8 mouse cellular contexts compared by ENCODE assay signal in genomic region chr4:141425484-141426479, GRCm38 (mm10). TPM values are rescaled to one million over a fixed set of nuclear protein-coding genes. Genes with fewer than 3 reads are reported as not detected.
A peak's percentile ranks its signal among the peaks of the same experiment; 100 is the strongest.
DNase-seq lines count a peak whose midpoint lies in the region; ATAC-seq and TF ChIP-seq lines count a peak whose summit lies in the region.

No protein-coding gene starts in this region.

- TF ChIP-seq POLR2A in embryonic fibroblast, embryonic 13.5 days (IDR thresholded peaks at IDR 0.05; ENCODE audit: low read depth, low read length) = peak; percentile 94

- WGBS in heart, embryonic 16.5 days = 3% methylated on average over 36 of the region's 36 CpGs

- no peaks in the 10 kb centered on the region for H3K9me3 ChIP-seq in heart, embryonic 16.5 days (replicated peaks; ENCODE audit: control insufficient read depth, low read length)

- H3K4me2 ChIP-seq in heart, embryonic 16.5 days (ENCODE audit: low read depth, low read length) = peak overlapping the region; percentile 76

- peak overlapping the region; percentile 98 for H3K27ac ChIP-seq in embryonic fibroblast, embryonic 13.5 days (ENCODE audit: insufficient read depth, low read length)
- H3K27ac ChIP-seq in heart, embryonic 16.5 days (ENCODE audit: low read length) = peak overlapping the region; percentile 91

- TF ChIP-seq CTCF in embryonic fibroblast, embryonic 13.5 days (IDR thresholded peaks at IDR 0.05; ENCODE audit: borderline replicate concordance, insufficient read depth, low read length) = no peak

- DNase-seq in 416B (ENCODE audit: low read depth) (peak; percentile 89), liver (peak; percentile 19)
- DNase-seq in kidney, postnatal 10 days = peak; percentile 73
- DNase-seq in naive thymus-derived CD4-positive, alpha-beta T cell, adult 2 months (ENCODE audit: low read depth) = peak; percentile 75
- DNase-seq in thymus, postnatal 25 days = peak; percentile 38

- peak; percentile 85 for ATAC-seq in activated CD4-positive, CD25-positive, alpha-beta regulatory T cell, adult 4 months
- ATAC-seq in heart, embryonic 16.5 days (replicated peaks; ENCODE audit: extremely low read depth, insufficient read depth, low FRiP score) = peak; percentile 67

- peak overlapping the region; percentile 21 for H3K4me3 ChIP-seq in embryonic fibroblast, embryonic 13.5 days (ENCODE audit: insufficient read depth, low read length)
- H3K4me3 ChIP-seq in heart, embryonic 16.5 days (ENCODE audit: low read length) = peak overlapping the region; percentile 83

- no peaks in the 10 kb centered on the region for H3K36me3 ChIP-seq in heart, embryonic 16.5 days (ENCODE audit: control insufficient read depth, insufficient read depth)

- peaks cover 20% of the 10 kb centered on the region for H3K4me1 ChIP-seq in embryonic fibroblast, embryonic 13.5 days (ENCODE audit: control insufficient read depth, insufficient read depth, low read length)
- peaks cover 23% of the 10 kb centered on the region for H3K4me1 ChIP-seq in heart, embryonic 16.5 days (ENCODE audit: control insufficient read depth, insufficient read depth, low read length)

- H3K9ac ChIP-seq in heart, embryonic 16.5 days (ENCODE audit: low read length) = peak overlapping the region; percentile 98

- H3K27me3 ChIP-seq in heart, embryonic 16.5 days (ENCODE audit: control insufficient read depth, insufficient read depth, low read length) = no peaks in the 10 kb centered on the region

RNA-seq across cellular contexts. Expression of gene Hspb7, which starts 5.2 kb away (rescaled TPM):
- polyA plus RNA-seq in activated CD4-positive, CD25-positive, alpha-beta regulatory T cell, adult 4 months (2017; shearing (Covaris generic)) = not detected
- polyA plus RNA-seq in embryonic fibroblast, embryonic 13.5 days (2011; ENCODE audit: insufficient read length, low read depth, missing spikeins) = 1.2 and 1.9 TPM in 2 replicates
- polyA plus RNA-seq in heart, embryonic 16.5 days (2015; fragmentation: Nextera tagmentation; extraction: Ambion mirVana) = 224 and 293 TPM in 2 replicates

RNA-seq across cellular contexts. Expression of gene Clcnkb, which starts 10.0 kb away (rescaled TPM):
- polyA plus RNA-seq in activated CD4-positive, CD25-positive, alpha-beta regulatory T cell, adult 4 months (2017; shearing (Covaris generic)) = not detected
- not detected in 2 replicates for polyA plus RNA-seq in embryonic fibroblast, embryonic 13.5 days (2011; ENCODE audit: insufficient read length, low read depth, missing spikeins)
- polyA plus RNA-seq in heart, embryonic 16.5 days (2015; fragmentation: Nextera tagmentation; extraction: Ambion mirVana) = 0.34 and 0.49 TPM in 2 replicates

RNA-seq across cellular contexts. Expression of gene Srarp, which starts 10.1 kb away (rescaled TPM):
- not detected for polyA plus RNA-seq in activated CD4-positive, CD25-positive, alpha-beta regulatory T cell, adult 4 months (2017; shearing (Covaris generic))
- not detected in 2 replicates for polyA plus RNA-seq in embryonic fibroblast, embryonic 13.5 days (2011; ENCODE audit: insufficient read length, low read depth, missing spikeins)
- not detected in 2 replicates for polyA plus RNA-seq in heart, embryonic 16.5 days (2015; fragmentation: Nextera tagmentation; extraction: Ambion mirVana)

RNA-seq across cellular contexts. Expression of gene Zbtb17, which starts 18.7 kb away (rescaled TPM):
- polyA plus RNA-seq in activated CD4-positive, CD25-positive, alpha-beta regulatory T cell, adult 4 months (2017; shearing (Covaris generic)) = 10 to 100 TPM; 13.6 to 16.3 TPM
- 14.4 and 15.1 TPM in 2 replicates for polyA plus RNA-seq in embryonic fibroblast, embryonic 13.5 days (2011; ENCODE audit: insufficient read length, low read depth, missing spikeins)
- 22.2 and 26.1 TPM in 2 replicates for polyA plus RNA-seq in heart, embryonic 16.5 days (2015; fragmentation: Nextera tagmentation; extraction: Ambion mirVana)

RNA-seq across cellular contexts. Expression of gene Clcnka, which starts 27.3 kb away (rescaled TPM):
- polyA plus RNA-seq in activated CD4-positive, CD25-positive, alpha-beta regulatory T cell, adult 4 months (2017; shearing (Covaris generic)) = not detected
- polyA plus RNA-seq in embryonic fibroblast, embryonic 13.5 days (2011; ENCODE audit: insufficient read length, low read depth, missing spikeins) = not detected in 2 replicates
- 0.11 TPM in 1 of 2 replicates, not detected in the other for polyA plus RNA-seq in heart, embryonic 16.5 days (2015; fragmentation: Nextera tagmentation; extraction: Ambion mirVana)

Comparison
In these comparisons a context has a peak if more than half of its experiments do, and no peak if none do; other contexts are left out.
1. Peak in every context shown above with its lines: DNase-seq, ATAC-seq, H3K4me3 ChIP-seq and H3K27ac ChIP-seq.
2. DNase-seq: peak in every context shown above with its lines; median percentile 89 in 416B; 75 in naive thymus-derived CD4-positive, alpha-beta T cell, adult 2 months; 73 in kidney, postnatal 10 days; 38 in thymus, postnatal 25 days; 19 in liver.
3. RNA of gene Hspb7, which starts 5.2 kb away (polyA plus RNA-seq): 224 to 293 TPM in heart, embryonic 16.5 days; 1.2 to 1.9 TPM in embryonic fibroblast, embryonic 13.5 days and not detected in activated CD4-positive, CD25-positive, alpha-beta regulatory T cell, adult 4 months; every median in the first group is over 10 times any median in the second.